Mouse (Mus musculus) erythroblast, embryonic 14.5 days (primary cell): Measurements from ENCODE around the gene Slc5a10.

Experiments used
- GATA1 ChIP-seq: IDR thresholded peaks from 2 replicates; pipeline ENCODE4 v1.6.1; 2012; ENCODE audit warnings: low read length, inconsistent platforms, mixed read lengths
- TAL1 ChIP-seq: IDR thresholded peaks from 3 replicates; pipeline ENCODE4 v1.6.1; 2012; ENCODE audit warnings: low read length, inconsistent platforms, mixed read lengths

- TF ChIP-seq GATA1 (no peak), TAL1 (no peak)
Observed at GRCm38 (mm10) chr11:61642106-61642505, 78.5 kb downstream of the Slc5a10 start.
